Mouse (Mus musculus) bone marrow, adult 2 months (tissue): Measurements from ENCODE around the gene 2310079G19Rik.

Experiments
- CTCF ChIP-seq: fragments of 200-500 bp; IDR thresholded peaks from 2 replicates; pipeline ENCODE4 v1.5.1; 2011; ENCODE audit warnings: low read length, control low read depth; ENCODE audit not compliant: control insufficient read depth, insufficient read depth
- POLR2A ChIP-seq: fragments of 200-500 bp; IDR thresholded peaks from 2 replicates; pipeline ENCODE4 v1.6.1; 2011; ENCODE audit warnings: low read depth, mild to moderate bottlenecking, control low read depth, low read length, borderline replicate concordance; ENCODE audit not compliant: control insufficient read depth

DNA sequence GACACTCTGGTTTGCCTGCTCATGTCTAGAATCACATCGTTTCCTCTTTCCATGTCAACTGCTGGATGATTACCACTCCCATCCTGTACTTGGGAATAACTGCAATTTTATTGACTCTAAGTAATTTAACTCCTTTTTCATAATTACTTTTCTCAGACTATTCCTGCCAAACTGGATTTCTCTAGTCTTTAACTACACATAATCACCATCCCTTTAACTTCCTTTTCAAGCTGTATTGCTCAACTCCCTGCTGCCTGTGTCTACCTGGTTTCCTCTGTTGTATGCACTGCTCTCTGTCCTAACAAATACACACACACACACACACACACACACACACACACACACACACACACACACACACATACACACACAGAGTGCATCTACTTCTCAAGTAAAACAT is 23.6 kb upstream of the 2310079G19Rik start:
- TF ChIP-seq CTCF (no peak), POLR2A (no peak)
